Mouse (Mus musculus) heart, postnatal 25 days (tissue): Measurements from ENCODE around the gene B3gnt4. TPM values are rescaled to one million over a fixed set of nuclear protein-coding genes. Genes with fewer than 3 reads are reported as not detected.
"Not testable (repeated sequence)": the region's sequence is repeated elsewhere in the genome, so short reads cannot be mapped to it uniquely, and the experiment has no call there.

Source experiments
- DNase-seq: peaks from one replicate; pipeline ENCODE4 v3.0.0; 2022; ENCODE audit warnings: low spot score
- intact Hi-C: fragments of 180-260 bp; cut with DNase I; formaldehyde crosslinking; loops from one replicate; pipeline ENCODE4 v1.15.1; 2025
- total RNA-seq, 2 experiments: library from RNA; stranded (reverse); gene quantifications; 2 replicates each; pipeline ENCODE4 v1.2.3; 2021

The B3gnt4 gene
- not detected for total RNA-seq

DNA sequence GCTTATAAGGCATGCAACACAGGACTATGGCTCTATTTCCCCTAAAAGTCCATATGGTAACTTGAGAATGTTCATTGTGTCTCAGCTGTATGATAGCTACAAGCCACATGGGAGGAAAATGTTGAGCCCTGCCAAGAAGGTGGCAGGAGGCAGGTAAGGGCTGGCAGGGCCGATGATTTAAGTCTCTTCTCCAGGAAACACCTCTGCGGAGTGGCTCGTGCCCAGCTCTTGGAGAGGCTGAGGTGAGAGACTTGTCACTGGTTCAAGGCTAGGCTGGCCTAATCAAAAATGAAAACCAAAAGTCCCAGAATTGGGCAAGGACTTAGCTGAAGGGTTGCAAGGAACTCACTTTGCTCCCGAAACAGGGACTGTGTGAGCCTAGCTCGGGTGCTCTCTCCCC lies at the start of gene B3gnt4:
B3gnt4 (plus strand) TSS at position 301 of the 400 bp plus-strand sequence.
- intact Hi-C loops: no loop called here
- no peak for DNase-seq

DNA sequence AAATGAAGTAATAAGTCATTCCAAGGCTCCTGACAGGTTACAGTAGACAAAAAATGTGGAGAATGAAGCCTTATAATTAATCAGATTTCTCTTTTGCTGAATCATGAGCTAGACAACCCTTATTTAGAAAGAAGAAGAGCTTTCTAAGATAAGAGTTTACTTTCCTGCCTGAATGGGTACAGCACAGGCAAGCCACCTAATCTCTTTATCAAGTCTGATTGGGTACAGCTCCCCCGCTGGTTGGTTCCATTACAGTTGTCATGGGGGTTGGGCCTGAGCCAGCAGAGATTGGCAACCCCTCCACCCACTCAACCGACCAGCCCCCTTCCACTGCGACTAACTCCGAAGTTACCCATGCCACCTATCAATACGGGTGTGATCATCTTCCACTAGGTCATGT lies 48.8 kb upstream of the B3gnt4 start:
- DNase-seq: no peak
- intact Hi-C loops: no loop called here

DNA sequence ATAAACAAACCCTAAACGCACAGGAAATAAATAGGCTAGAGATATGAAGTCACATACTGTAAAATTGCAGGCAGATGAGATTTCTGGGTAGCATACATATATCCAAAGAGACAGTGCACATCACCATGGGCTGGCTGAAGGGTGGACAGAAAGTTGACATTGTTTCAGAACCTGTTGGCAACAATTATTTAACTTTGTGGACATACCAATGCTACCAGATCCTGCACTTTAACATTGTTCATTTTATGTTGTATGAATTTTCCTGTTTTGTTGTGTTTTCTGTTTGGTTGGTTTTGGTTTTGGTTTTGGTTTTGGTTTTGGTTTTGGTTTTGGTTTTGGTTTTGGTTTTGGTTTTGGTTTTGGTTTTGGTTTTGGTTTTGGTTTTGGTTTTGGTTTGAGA lies 45.6 kb upstream of the B3gnt4 start:
- intact Hi-C loops: no loop called here
- no peak for DNase-seq

DNA sequence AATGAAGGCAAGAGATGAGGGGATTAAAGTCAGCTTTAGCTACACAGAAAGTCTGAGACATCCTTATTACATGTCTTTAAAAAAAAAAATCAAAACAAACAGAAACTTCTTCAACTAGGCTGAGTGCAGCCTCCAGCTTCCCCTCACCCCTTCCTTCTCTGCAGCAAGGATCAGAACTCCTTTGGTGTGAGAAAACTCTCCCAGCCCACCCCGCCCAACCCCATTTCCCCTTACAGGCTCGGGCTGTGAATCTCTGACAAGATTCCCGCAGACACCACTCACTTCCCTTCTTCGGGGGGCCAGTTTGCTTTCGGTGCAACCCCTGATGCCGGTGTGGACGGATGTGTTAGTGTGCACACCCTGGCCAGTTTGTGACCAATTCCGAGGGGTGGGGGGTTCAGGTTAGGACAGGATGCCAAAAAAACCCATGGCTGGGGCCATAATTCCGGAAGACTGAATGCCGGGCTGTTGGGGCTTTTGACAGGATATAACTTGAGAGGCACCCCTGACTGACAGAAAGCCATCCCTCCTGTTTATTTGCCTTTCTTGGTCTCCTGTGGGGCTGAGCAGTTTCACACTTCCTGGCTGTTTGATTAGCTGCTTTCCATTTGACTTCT lies 39.4 kb upstream of the B3gnt4 start:
- intact Hi-C loops: no loop called here
- DNase-seq: no peak

DNA sequence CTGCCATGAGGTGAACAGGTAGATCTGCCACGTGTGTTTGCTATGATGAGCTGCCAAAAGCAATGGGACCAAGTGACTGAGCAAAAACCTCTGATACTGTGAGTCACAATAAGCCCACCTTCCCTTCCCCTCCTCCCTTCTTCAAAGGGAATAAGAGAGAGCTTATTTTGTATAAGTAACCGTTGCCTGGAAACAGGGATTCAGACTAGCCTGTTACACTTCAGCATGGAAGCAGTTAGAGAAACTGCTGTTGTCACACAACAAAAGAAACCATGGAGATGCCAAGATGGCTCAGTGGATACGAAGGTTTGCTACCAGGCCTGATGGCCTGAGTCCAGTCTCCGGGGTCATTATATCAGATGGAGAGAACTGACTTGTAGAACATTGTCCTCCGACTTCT lies 36.4 kb upstream of the B3gnt4 start:
- DNase-seq: no peak
- intact Hi-C loops: no loop called here

DNA sequence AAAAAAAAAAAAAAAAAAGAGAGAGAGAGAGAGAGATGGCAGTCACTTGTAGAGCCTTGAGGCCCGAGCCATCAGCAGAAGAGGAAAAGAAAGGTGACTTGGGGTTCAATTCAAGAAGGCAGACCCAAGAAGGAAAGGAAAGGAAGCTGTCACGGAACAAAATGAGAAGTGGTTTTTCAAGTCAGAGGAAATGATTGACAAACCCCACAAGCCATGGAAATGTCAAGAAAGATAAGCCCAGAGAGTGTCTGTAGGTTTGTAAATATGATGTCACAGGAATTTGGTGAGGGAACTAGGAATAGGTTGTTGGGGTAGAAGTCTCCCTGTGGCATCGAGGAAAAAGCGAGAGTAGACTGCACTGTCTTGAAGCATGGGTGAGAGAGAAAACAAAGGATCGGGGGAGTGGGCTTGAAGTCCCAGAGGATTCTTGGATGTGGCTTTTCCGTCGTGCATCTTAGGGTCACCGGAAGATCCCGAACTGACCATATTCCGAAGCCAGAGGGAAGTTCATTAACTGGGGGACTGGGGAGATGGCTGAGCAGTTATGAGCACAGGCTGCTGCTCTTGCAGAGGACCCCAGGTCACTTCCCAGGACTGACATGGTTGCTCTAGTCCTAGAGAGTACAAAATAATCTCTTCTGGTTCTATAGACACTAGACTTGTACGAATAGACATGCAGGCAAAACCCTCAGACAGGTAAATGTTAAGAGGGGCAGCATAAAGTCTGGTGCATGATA lies 22.4 kb upstream of the B3gnt4 start:
- intact Hi-C loops: no loop called here

DNA sequence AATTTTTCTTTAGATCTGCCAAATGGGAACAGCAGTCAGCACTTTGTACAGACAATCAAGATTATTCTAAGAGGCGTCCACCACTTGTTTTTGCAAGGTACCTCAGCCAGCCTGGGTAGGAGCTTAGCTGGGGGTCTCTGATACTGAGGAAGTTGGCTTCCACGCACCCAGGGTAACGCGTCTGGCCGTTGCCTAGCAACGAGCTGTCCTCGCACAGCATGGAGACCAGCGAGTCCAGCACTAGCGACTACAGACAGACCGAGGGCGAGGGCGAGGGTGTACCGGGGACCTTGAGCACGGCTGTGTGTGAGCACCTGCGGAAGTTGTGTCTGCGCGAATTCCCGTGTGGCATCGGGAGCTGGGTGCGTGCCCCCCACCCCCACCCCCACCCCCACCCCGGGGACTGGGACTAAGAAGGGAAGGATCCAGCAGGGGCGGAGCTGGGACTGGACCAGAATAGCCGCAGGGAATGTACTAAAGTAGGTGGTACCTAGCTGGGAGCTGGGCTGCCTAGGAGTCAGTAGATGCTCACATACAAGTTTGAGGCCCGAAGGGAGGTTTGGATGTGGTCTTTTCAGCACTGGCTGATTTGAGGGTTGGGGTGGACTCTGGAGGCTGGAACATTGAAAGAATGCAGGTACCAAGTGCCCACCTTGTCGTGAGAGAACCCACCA lies 21.0 kb upstream of the B3gnt4 start, which contains the start of the genes Lrrc43 and Il31:
Lrrc43 (plus strand) TSS at position 194 of the 674 bp plus-strand sequence.
Il31 (minus strand) TSS at position 378 of the 674 bp plus-strand sequence.
- no peak for DNase-seq
- intact Hi-C loops: no loop called here

More for the DNA sequence above, 22.4 kb upstream of the B3gnt4 start:
- DNase-seq: no peak

DNA sequence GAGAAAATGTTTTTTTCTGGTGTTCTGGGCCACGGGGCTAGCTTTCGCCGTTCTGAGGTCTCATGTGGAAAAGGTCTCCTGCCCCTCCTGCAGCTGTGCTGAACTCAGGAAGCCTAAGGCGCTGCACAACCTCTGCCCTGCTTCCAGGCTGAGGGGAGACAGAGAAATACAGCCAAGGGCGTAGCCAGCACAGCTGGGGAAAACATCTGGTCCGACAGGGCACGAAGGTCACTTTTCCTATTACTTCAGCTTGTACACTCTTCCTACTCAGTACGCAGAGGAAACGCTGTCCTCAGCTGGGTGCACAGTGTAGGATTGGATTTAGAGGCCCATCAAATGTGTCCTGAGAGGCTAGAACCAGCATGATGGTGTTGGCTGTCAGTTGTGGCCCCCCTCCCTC lies 20.3 kb upstream of the B3gnt4 start:
- peak; percentile 35 for DNase-seq
- intact Hi-C loops: no loop called here

DNA sequence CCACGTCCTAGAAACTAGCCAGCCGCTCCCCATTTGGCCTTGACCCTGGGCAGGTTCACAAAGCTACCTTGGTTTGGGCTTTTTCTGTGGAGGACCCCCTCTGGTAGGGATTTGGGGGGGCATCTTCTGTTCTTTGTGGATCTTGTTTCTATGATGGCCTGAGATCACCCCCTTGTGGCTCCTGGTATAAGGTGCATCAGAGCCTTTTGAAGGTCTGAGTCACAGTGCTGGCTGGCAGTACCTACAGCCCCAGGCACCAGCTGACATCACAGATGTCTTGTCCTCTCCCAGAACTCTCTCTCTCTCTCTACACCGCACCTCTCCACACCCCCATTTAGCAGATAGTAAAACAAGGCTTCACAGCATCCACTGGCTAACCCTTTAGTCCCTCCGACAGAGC lies 10.5 kb upstream of the B3gnt4 start:
- no peak for DNase-seq

DNA sequence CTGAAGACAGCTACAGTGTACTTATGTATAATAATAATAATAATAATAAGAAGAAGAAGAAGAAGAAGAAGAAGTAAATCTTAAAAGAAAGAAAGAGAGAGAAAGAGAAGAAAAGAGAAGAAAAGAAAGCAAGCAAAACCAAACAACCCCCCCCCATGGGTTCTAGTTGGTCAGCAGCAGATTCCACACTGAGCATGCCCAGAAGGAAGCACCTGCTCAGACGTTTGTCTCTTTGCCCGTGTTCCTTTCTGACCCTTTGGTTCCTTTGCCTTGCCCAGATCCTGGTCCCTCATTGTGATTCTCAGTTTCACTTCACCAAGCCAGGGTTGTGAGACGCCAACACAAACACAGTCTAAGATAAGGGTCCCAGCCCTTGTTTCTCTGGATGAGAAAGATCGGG lies 8.3 kb upstream of the B3gnt4 start:
- intact Hi-C loops: loop anchor here (10.0 kb wide), 1 partner anchor 217 kb away; no protein-coding TSS in a partner anchor

More for the DNA sequence above, 10.5 kb upstream of the B3gnt4 start:
- intact Hi-C loops: loop anchor here (1.0 to 10.0 kb wide), 4 partner anchors 55 to 215 kb away; no protein-coding TSS in a partner anchor

DNA sequence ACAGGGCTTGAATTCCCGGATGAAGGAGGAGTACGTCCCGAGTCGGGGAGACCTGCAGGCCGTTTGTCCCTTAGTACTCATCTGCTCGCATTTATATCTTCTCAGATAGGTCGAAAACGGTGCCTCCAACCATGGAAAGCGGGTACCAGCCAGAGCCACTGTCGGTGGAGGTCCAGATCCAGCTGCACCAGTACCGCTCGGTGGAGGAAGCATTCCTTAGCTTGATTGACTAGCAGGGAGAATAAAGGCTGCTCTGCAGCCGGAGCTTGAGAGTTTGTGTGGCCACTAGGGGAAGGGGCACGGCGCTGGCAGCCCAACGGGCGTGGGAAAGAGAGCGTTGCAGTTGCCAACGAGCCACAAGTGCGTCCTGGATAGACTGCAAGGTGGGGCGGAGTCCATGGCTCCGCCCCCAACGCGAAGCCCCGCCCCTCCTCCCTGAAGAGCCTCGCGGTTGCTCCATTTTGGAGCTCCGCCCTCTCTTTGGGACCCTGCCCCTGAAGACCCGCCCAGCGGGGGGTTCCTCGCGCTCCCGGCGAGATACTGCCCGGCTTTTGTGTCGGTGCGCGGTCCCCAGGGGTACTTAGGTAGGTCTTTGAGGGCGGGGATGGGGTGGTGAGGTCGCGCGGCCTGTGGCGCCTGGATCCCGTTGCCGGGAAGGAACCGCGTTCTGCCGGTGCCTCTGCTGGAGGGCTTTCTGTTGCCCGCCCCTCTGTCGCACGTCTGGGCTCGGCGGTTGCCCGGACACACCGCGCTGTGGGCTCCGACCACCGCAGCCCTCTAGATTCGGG lies 2.1 kb upstream of the B3gnt4 start:
- intact Hi-C loops: loop anchor here (10.0 kb wide), 1 partner anchor 223 kb away; no protein-coding TSS in a partner anchor
- peak; percentile 46 for DNase-seq

More for the DNA sequence above, 8.3 kb upstream of the B3gnt4 start:
- DNase-seq: no peak

DNA sequence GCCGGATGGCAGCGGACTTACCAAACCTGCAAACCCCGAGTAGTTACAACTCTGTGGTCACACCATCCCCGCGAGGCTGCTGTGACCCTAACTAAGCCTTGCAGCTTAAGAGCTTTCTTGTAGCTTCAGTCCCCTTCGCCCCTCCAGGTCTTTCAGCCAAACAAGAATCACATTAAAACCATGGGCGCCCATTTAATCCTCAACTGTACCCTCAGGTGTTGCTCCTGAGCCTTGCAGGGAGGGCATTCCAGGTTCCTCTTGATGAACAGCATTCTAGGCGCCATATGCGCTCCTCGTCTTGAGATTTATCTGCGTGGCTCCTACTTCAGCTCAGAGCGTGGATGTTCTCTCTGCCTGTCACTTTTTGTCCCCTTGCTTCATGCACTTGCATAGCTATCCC lies 1.3 kb upstream of the B3gnt4 start:
- intact Hi-C loops: loop anchor here (10.0 kb wide), 1 partner anchor 224 kb away; no protein-coding TSS in a partner anchor
- no peak for DNase-seq

DNA sequence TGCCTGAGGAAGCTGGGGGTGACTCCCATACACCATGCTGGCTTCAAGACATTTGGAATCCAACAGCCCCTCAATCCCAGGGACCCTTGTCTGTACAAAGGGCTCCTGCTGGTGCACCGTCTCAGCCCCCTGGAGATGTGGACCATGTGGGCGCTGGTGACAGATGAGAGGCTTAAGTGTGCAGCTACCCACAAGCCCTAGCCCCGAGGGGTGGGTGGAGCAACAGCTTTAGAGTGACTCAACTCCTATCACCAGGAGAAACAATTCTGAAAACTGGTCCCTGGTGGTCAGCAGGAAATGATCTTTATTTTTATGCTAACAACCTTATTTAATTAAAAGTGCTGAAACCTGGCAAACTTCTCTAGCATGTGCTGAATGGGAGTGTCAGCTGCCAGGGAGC lies 1.2 kb downstream of the B3gnt4 start:
- intact Hi-C loops, DNase-seq: not testable (repeated sequence)

DNA sequence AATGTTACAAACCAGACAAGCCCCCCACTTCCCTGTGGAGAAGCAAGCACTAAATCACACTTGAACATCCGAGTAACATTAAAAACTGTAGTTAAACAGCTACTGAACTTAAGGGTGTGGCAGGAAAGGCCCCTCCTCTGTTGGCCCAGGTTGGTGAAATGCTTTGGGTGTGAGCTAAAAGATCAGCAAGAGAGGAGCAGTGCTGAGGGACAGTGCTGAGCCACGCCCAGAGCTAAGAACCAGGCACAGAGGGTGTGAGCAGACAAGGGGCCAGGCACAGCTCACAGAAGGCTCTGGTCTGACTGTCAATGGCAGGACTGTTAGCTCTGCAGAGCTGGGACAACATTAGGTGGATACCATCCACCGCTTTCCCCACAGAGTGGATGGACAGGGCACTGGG lies 1.8 kb downstream of the B3gnt4 start:
- intact Hi-C loops: no loop called here
- no peak for DNase-seq

DNA sequence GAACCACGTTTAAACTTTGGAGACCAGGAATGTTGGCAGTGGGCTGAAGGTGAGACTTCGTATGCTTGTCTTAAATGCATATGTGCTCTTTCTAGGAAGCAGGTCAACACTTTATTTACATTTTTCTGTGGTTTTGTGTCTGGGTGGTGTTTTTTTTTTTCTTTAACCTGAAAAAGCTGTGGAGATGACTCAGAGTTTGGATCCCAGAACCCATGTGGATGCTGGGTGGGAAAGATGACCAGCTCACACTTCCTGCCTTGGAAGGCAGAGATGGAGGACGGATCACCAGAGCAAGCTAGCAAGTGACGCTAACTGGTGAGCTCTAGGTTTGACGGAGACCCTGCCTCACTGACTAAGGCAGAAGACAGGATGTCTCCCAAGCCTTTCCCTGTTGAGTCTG lies 4.6 kb downstream of the B3gnt4 start:
- intact Hi-C loops: no loop called here
- DNase-seq: no peak

DNA sequence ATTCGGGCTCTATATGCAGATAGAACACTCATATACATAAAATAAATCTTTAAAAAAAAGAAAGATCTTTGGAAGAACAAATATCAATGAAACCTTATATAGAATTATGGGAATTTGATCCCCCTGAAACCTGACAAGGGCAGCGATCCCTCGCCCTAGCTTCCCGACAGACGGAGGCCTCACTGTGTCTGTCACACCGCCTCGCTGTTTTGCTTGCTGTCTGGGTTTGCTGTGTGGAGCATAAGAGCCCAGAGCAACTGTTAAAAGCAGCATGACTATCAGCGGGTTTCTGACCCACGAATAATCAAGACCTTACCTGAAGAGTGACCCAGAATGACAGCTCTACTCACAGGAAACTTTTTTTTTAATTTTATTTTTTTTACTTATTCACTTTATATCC lies 10.4 kb downstream of the B3gnt4 start:
- intact Hi-C loops: no loop called here
- no peak for DNase-seq

DNA sequence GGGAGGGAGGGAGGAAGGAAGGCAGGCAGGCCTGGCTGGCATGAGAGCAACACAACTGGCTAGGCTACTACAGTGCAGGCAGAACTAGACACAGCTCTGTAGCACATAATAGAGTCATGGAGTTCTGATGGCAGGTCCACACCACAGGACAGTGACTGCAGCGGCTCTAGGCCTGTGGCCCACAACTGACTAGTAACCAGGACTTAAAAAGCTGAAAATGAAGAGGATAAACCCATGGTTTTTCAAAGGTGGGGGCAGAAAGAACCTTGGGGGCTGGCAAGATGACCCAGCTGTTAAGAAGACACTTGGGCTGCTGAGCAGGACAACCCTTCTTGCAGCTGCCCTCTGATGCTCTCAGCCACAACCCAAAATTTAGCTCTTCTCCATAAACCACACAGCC lies 11.4 kb downstream of the B3gnt4 start:
- no peak for DNase-seq
- intact Hi-C loops: no loop called here

DNA sequence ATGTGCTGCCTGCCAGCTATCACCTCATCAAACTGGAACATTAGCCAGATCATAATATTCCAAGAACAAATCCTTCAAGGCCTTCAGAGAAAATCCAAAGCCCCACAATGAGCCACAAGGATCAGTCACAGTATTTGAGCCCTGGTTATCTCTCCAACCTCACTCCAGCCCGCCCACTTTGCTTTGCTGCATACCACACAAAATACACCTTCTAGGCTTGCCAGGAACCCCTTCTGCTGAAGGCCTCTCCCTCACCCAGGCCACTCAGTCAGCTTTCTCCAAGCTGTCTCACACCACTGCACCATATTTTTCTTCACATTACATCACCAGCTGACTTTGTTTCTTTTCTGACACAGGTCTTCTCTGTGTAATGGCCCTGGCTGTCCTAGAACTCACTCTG lies 11.9 kb downstream of the B3gnt4 start:
- intact Hi-C loops: no loop called here
- no peak for DNase-seq

DNA sequence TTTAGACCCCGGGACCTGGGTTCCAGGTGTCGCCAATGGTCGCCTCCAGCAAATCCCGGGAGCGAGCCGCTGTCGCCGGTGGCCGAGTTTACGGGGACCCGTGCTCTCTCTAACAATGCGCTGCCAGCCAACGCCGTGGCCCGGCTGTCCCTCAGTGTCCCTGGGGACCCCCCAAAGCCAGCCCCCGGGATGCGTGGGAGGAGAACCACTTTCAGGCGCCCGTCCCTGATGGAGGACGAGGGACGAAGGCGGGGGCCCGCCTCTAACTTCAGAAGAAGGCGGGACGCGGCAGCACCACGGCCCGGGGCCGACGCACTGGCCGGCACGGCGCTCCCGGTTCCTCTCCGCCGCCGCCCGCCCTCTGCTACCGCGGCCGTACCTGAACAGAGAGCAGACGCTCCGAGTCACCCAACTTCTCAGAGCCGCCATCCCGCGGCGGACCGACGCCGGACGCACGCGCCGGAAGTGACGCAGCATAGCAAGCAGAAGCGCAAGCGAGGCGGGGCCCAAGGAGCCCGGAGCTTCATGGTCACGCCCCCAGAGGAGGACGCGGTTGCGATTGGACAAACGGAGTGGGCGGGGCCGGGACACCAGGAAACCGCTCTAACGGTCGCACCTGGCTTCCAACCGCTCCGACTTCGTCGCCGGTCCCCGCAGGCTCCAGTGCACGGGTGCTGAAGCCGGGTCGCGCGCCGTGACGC lies 13.6 kb downstream of the B3gnt4 start, which contains the start of gene Diablo:
Diablo (minus strand) TSS at position 485 of the 701 bp plus-strand sequence.
- intact Hi-C loops: no loop called here
- DNase-seq: peak; percentile 96
